Mouse (Mus musculus): ENCODE measurements around the gene Ets1.
A peak's percentile ranks its signal among the peaks of the same experiment; 100 is the strongest.

Gene Ets1

DNA sequence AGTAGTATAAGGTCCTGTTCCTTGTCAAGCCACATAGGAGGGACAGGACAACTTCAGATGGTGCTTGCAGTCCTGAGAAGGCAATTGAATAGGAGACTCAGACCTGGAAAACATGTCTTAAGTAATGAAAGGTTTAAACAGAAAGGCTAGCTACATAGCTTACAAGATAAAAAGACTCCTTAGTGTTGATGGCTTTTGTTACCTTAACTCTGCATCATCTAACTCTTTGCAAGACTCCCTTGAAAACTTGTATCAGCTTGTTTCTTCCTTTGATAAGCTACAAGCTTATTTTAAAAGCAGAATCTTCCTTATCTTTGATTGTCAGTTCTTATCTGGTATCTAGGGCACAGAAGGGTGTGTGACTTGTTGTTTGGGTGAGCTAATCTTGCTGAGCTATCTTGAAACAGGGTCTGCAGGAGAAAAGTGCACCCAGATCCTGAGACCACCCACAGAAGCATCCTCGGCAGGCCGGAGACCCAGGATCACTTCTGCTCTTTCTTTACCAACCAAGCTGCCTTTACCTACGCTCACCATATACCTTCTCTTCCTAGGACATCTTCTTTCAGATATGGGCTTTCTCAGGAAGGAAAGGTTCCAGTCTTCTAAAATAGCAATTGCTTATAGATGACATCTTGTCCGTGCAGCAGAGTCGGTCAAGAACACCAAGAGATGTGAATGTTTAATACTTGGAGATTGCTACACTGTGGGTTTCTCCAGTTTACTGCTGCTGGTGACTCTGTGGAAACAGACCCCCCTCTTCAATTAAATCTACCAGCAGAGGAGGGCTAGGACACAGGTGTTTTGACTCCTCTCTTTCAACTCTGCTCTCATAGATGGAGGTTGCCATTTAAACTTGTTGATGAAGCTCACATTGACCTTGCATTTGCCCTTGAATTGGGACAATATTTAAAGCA lies 19.2 kb upstream of the Ets1 start:
- DNase-seq (ENCODE audit: low spot score in 2 of 2): no peak

DNA sequence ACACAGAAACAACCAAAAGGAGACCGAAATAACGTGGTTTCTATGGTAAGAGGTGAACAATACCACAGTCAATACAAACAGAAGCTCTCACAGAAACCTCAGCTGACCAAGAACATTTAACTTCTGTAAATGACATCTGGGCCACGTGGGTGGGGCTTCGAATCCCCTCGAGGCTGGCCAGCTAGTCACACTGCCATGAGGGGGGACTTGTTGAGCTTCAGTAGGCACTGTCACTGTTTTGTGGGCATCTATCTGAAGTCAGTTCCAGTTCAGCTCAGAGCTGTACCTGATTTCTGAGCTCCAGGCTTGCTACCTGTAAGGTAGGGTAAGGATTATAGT lies 18.6 kb upstream of the Ets1 start:
- peak; percentile 88 to 89 for DNase-seq (ENCODE audit: low spot score in 2 of 2)

DNA sequence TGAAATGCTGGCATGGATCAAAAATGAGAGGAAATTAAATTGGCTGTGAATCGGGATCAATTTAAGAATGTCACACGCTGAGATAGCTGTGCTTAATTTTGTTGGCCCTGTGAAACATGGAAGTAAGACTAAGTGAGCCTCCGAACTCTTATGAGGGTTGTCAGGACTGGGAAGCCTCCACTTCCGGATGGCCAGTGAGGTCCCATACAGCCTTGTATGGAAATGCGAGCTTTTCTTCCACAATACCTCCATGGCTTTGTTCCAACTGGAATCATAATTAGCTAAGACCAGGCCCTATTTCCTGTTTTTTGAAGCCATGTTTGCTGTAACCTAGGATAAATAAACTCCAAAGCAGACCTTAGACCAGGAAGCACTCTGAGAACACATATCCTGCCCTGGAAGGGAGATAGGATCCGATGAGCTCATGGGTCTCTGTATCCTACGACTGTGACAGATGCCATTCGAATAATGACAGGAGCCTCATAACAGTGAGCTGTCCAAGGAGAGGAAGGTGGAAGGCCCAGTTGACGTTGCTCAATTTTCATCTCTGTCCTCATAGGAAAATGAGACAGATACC lies 17.4 kb upstream of the Ets1 start:
- no peak for DNase-seq (ENCODE audit: low spot score in 2 of 2)

DNA sequence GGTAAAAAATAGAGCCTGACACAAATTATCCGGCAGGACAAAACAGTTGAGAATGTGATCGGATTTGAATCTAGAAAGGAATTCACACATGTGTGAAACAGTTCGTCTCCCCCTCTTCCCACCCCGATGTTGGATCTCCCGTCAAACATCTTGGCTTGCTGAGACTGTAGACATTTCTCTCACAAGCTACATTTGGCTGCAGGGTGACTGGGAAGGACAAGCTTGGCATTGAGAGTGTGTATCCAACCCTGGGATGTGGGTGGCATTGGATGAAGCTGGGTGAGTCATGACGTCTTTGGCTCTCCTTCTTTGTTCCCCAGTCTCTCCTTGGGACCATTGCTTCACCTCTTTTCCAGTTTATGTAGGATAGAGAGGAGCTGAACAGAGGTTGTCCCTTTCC lies 16.4 kb upstream of the Ets1 start:
- DNase-seq (ENCODE audit: low spot score in 2 of 2): no peak

DNA sequence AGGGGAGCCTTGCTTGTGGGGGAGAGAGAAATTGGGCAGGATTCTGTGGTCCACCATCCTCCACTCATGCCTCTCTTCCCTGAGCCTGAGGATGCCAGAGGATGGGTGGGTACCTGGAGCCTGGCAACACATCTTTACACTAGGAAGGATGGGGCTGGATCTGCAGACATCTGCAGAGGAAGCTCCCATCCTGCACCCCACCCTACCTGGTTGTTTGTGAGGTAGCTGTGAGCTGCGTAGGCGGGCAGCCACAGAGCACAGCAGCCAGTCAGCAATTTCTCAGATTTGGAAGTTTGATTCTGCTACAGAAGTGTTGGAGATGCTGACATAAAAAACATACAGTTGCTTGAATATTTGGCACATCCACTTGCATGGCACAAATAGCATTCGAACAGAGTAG lies 15.6 kb upstream of the Ets1 start:
- peak in 1 of 2 experiments; percentile 45 for DNase-seq (ENCODE audit: low spot score in 2 of 2)

DNA sequence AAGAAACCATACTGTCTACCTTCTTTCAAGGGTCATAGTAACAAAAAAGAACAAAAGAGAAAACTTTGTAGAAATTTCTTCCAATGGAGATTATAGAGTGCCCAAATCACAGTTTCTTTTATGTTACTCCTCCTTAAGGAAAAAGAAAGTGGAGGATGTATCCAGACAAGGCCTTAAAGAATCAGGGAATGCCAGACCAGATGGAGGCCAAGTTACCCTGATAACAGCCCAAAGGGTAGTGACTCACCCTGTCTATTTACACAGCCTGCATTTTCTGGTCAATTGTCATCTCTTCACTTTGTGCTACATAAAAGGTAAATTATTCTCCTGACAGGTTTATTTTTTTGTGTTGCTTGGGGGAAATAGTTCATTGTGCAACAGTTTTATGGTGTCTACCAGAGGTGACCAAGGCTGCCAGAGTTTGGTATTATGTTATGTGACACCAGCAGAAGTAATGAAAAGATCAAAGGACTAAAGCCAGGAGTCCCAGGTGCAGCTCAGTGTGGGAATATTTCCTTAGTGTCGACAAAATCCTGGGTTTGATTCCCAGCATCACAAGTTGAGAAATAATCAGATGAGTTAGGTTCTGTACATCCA lies 6.5 kb upstream of the Ets1 start:
- DNase-seq (ENCODE audit: low spot score in 2 of 2): no peak

DNA sequence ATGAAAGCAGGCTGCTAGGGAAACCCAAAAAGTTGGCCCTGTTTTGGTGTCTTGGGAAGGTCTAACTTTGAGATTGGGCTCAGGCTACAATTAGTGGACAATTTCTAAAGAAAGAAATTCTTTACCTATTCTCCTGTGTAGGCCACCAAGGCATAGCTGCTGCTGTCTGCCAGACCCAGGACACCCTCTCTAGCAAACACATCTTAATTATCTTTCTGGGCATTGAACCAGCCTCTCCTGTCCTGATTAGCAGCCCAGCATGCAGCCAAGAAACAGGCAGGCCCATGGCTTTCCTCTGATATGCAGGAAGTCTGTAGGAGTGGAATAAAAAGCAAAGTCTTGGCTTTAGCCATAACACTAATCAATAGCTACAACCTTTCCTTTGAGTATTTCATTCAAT lies 4.7 kb upstream of the Ets1 start:
- no peak for DNase-seq (ENCODE audit: low spot score in 2 of 2)

DNA sequence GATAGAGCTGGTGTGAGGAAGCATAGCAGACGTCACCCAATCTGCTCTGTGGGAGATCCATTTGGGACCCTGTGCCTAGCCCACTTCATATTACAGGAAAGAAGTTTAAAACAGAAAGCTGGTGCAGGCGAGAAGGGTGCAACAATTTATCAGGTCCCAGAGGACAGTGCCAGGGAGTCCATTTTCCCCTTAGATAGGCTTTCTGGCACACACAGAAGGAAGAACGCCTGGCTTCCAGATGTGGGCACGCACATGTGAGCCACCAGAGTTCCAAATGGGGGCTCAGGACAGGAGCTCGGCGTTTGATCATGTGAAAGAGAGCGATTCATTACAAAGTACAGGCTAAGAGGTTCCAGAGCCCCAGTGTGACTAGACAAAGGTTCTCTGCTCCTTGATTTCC lies 3.8 kb upstream of the Ets1 start:
- DNase-seq (ENCODE audit: low spot score in 2 of 2): no peak

DNA sequence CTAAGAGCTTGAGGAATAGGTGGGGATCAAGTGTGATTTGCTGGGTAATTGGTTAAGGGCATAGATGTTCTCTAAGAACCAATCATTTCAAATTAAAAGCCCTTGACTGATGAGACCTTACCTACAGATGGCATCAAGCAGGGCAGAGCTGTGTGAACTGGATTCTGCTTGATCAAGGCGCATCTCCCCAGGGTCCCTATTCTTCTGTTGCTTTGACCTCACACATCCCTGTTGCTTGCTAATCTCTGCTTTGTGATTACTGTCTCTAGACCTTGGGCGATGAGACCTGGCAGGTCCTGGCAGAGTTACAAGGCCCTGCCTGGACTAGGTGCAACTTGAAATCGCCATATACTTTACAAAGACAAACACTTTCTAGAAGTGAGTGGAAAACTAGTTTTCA lies 9.0 kb downstream of the Ets1 start:
- DNase-seq (ENCODE audit: low spot score in 2 of 2): no peak

DNA sequence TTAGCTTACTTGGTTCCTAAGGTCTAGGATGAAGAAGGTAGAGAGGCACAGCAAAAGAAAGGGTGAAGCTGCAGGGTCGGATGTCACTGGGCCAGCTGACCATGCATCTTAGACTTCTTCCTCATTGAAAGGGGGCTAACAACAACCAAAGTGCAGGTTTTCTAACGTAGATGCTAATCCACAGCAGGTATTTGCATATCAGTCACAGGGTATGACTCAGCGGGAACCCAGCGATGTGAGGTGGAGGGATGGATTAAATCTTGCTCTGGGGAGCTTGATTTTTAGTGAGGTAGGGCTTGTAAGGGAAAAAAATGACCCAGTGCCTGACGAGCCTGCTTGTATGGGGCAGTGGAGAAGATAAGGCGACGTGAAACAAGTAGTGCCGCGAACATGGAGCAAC lies 9.5 kb downstream of the Ets1 start:
- no peak for DNase-seq (ENCODE audit: low spot score in 2 of 2)

DNA sequence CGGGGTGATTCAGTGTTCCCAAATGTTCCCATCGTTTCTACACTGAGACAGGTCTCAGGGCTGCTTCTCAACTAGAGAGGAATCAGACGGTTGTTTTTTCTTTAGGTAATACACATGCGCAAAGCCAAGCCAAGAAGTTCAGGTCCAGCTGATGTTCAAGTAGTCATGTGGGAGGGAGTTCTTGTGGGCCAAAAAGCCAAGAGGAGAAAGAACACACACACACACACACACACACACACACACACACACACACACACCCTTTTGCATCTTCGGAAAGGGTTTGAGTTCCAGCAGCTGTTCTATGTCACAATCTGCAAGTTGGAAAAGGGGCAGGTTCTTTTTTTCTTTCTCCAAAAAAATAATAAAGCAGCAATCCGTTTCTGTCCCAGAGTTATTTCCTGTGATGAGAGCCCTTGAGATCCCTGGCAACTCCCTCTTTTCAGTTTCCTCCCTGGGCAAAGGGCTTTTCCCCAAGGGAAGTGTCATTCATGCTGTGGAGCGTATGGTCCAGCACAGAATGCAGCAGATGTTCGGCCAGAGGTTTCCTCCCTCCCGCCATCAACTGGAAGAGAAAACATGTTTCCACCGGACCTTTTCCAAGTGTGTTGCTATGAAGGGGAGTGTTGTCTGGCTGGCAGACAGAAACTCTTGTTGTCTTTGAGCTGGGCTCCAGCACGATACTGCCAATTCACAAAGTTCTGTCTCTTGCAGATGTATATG lies 10.7 kb downstream of the Ets1 start:
- no peak for DNase-seq (ENCODE audit: low spot score in 2 of 2)

DNA sequence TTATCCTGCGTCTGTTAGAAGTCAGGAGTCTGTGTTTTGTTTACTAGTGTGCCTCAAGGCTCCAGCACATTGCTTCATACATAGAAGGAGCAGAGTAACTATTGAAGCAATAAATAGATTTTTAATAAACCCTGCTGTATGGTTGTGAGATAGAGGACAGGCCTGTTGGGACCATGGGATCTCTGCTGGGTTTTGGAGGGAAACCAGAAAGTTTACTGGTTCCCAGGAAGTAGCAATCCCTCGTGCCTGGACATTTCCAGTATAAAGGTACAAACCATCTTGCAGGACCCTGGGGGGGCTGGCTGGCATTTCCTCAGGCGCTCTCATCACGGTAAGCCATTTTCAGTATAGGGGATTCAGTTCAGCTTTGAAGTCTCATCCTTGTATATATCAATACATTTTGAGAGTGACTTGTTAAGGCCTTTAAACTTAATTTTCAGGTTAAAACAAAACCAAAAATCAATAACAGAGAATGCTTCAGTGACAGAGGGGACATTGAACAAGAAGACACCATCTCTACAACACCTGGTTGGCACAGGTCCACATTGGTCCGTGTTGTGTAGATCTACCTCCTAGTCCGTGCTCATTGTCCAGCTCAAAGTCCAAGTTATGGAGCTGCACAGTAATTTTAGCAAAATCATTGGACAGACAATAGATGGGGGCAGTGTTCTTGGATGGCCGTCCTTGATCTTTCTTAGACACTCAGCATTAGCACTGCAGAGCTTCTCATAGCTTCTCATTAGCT lies 11.7 kb downstream of the Ets1 start:
- DNase-seq (ENCODE audit: low spot score in 2 of 2): no peak

DNA sequence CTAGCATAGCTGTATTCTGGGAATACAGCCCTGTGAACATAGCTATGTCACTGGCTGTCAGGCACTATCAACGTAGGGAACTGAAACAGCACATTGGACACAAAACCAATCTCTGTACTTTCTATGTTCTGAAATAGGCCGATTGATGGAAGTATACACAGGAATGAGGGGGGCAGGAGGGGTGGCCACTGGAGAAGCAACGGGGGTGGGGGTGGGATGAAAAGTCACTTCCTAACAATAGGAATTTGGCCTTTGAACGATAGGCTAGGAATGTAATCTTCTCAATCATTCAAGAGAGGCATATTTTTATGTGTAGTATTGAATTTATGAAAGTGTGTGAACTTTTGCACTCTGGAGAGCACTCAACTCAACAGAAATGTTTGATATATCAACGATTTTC lies 12.3 kb downstream of the Ets1 start:
- no peak for DNase-seq (ENCODE audit: low spot score in 2 of 2)

DNA sequence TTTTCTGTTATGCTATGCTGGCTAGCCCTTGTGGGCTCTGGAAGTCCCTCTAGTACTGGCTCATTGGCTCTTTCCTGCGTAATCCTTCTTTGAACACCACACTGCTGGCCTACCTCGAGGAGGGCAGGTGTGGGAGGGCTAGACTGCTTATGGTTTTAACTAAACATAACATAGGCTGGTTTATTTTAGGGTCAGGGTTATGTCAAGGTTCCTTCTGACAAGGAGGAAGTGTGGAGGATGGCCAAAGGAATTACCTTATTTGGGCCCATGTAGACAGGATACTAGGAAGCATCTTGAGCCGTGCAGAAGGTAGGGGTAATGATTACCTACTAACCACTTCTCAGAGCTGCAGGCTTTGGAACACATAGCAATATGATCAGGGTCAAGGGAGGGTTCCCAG lies 14.7 kb downstream of the Ets1 start:
- no peak for DNase-seq (ENCODE audit: low spot score in 2 of 2)

DNA sequence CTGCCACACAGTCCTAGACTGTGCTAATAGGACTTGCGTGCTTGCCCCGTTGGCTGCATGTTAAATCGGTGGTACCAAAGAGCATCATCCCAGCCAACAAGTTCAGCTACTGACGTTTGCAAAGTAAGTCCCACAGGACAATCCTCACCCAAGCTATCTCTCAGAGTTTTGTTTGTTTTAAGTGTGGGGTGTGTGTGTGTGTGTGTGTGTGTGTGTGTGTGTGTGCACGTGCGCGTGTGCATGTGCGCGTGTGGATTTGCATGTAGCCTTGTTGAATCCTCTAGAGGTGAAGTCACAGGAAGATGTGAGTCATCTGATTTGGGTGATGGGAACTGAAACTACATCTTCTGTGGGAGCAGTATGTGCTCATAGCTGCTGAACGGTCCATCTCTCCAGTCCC lies 16.1 kb downstream of the Ets1 start:
- peak; percentile 80 to 87 for DNase-seq (ENCODE audit: low spot score in 2 of 2)

DNA sequence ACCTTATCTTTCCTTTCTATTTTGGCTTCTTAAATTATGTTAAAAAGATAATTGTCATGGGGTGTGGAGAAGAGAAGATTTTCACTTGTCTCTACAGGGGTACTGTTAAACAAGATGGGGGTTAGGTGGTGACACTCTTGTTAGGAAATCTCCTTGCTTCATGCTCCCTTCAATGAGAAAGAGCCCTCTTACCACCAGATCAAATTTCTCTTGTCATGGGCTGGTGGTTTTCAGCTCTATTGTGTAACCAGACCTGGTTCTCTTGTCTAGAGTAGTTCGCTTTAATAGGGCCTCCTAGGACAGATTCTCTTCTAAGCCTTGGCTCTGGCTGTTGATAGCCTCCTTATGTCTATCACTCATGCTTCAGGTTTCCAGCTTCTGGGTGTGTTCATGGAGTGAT lies 18.3 kb downstream of the Ets1 start:
- no peak for DNase-seq (ENCODE audit: low spot score in 2 of 2)

DNA sequence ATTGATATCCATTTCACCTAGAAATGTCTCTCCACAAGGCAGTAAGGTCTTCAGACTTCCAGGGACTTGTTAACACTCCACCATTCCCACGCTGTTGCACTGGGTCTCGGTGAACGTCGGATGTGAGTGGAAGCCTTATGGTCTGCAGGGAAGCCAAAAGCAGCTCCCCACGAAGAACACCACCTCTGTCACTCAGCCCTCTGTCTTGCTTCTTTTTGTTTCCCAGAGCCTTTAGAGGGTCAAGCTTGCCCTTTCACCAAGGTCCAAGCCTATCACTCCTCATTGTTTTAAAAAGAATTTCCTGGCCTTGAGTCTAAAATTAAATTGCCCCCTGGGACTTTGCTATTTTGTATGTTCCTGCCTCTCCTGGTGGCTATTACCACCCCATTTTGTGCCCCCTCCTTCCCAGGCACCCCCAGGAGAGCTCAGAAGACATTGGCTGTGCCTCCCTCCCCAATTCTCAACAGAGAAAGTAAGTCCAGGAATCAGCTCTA lies 20.4 kb downstream of the Ets1 start:
- DNase-seq (ENCODE audit: low spot score in 2 of 2): no peak

DNA sequence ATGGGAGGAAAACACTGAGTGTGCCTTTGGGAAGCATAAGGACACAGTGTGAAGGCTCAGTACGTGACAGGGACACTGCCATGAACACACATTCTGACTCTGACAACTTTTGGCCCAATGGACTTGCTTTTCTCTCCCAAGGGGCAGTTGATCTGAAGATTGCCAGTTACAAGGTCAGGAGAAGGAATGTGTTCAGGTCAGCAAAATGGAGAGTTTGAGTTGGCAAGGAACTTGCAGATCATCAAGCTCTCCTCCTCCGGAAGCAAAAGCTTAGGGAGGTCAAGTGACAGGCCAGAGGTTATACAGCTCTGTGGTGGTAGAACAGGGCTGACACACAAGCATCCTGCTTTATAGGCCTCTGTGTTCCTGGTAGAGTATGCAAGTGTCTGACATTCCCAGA lies 21.1 kb downstream of the Ets1 start:
- peak in 1 of 2 experiments; percentile 39 for DNase-seq (ENCODE audit: low spot score in 2 of 2)

DNA sequence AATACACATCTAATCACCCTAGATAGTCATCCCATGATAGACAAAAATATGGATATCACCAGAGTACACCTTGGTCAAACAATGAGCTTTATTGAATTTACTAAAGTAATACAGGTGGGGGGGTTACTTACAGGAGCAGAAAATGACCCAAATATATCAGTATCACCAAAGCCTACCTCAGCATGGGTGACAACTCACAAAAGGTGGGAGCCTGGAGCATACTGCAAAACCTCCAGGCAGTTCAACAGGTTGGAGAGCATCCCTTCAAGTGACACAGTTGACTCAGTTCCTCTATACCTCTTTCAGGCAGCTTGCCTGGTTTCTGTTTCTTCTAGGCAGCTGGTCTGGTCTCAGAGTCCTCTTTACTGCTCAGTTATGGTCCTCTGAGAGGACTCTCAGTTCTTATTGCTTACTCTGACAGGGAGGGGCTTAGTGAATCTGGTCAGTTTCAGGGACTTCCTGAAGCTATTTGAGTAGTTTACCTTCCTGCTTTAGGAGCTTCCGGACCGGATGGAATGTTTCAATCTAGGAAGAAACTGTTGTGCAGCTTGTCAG lies 24.5 kb downstream of the Ets1 start:
- peak in 1 of 2 experiments; percentile 44 for DNase-seq (ENCODE audit: low spot score in 2 of 2)

DNA sequence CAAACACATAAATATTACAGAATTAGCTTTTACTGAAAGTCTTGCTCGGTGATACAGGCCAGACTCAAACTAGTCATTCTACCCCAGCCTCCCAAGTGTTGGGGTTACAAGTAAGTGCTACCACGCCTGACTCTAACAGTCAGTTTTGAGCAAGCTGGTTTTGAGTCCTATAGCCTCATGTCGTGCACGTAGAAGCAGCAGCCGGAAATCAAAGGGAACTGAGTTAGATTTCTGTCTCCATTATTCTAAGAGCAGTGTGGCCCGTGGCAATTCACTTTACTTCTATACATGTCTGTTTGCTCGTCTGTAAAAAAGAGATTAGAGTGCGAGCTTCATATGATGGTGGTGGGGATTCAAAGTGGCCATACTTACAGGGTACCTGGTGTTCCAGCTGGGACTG lies 25.1 kb downstream of the Ets1 start:
- DNase-seq (ENCODE audit: low spot score in 2 of 2): no peak

DNA sequence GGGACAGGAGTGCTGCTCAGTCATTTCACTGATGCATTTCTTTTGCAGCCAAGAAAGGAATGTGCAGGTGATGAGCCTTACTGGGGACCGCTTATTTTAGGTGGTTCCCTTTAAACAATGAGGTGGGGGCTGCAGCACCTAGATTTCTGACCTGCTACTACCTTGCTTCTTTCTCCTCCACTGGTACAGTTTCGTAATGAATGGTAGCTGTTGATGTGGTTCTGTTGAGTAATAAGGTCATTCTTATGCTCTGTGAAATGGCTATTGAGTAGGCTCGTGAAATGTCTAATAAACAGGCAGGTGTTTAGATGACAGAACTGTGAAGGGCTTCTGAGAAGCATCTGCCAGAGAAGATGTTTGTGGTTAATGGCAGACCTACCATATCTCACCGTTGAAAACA lies 25.5 kb downstream of the Ets1 start:
- DNase-seq (ENCODE audit: low spot score in 2 of 2): no peak

Measured in spleen, postnatal 36 days (tissue).